26 mouse cellular contexts compared by ENCODE assay signal in genomic region chr4:100273807-100274480, GRCm38 (mm10).
"Had no signal": no experiment of that assay in that cellular context is flagged by ENCODE, and none has a peak within 500 bp of the region (broad histone marks: within the 10 kb centered on the region; RNA-seq: fewer than 3 reads in every experiment).

No protein-coding gene starts in this region.

- H3K27ac ChIP-seq: kidney, postnatal 0 days; left cerebral cortex, adult 2 months; limb, embryonic 13.5 days; liver, embryonic 14.5 days; midbrain, embryonic 13.5 days; neural tube, embryonic 13.5 days; stomach, embryonic 15.5 days had no signal

- H3K9me3 ChIP-seq: limb, embryonic 13.5 days; midbrain, embryonic 13.5 days; neural tube, embryonic 13.5 days; stomach, embryonic 15.5 days had no signal

- ATAC-seq: intestine, postnatal 0 days; liver, postnatal 0 days; midbrain, embryonic 13.5 days; midbrain, embryonic 16.5 days had no signal

- H3K9ac ChIP-seq: limb, embryonic 13.5 days; liver, embryonic 14.5 days; liver, postnatal 0 days; lung, embryonic 14.5 days; midbrain, embryonic 13.5 days; neural tube, embryonic 13.5 days; stomach, embryonic 15.5 days had no signal

- H3K27me3 ChIP-seq: limb, embryonic 13.5 days; midbrain, embryonic 13.5 days; neural tube, embryonic 13.5 days; stomach, embryonic 15.5 days had no signal

- H3K4me3 ChIP-seq: layer of hippocampus, adult 2 months; left cerebral cortex, adult 2 months; limb, embryonic 13.5 days; midbrain, embryonic 13.5 days; myocyte; neural tube, embryonic 13.5 days; stomach, embryonic 15.5 days had no signal

- DNase-seq: kidney, adult 2 months; kidney, postnatal 36 days; layer of hippocampus, adult 9-11 months; layer of hippocampus, postnatal 36 days; left cerebral cortex, postnatal 4 days; liver, postnatal 0 days; lung, embryonic 14.5 days; lung, postnatal 10 days; lung, postnatal 4 days; retina, postnatal 1 day; right cerebral cortex, postnatal 25 days; spleen, adult 18-20 months; thymus, adult 18-20 months; thymus, postnatal 36 days had no signal

- H3K4me1 ChIP-seq: limb, embryonic 13.5 days; midbrain, embryonic 13.5 days; neural tube, embryonic 13.5 days; stomach, embryonic 15.5 days had no signal

- H3K36me3 ChIP-seq: limb, embryonic 13.5 days; midbrain, embryonic 13.5 days; neural tube, embryonic 13.5 days; stomach, embryonic 15.5 days had no signal

- H3K4me2 ChIP-seq: limb, embryonic 13.5 days; liver, embryonic 11.5 days; lung, embryonic 14.5 days; midbrain, embryonic 13.5 days; neural tube, embryonic 13.5 days; stomach, embryonic 15.5 days had no signal
